Mouse (Mus musculus): ENCODE results near the gene Rpl38.

The Rpl38 gene

GRCm38 (mm10) chr11:114668301-114668710 is at the start of gene Rpl38:
Gene Rpl38 (plus strand): TSS chr11:114668524.
- peak; percentile 97 for DNase-seq

GRCm38 (mm10) chr11:114618697-114619417 is 49.5 kb upstream of the Rpl38 start:
- no peak for DNase-seq

DNA sequence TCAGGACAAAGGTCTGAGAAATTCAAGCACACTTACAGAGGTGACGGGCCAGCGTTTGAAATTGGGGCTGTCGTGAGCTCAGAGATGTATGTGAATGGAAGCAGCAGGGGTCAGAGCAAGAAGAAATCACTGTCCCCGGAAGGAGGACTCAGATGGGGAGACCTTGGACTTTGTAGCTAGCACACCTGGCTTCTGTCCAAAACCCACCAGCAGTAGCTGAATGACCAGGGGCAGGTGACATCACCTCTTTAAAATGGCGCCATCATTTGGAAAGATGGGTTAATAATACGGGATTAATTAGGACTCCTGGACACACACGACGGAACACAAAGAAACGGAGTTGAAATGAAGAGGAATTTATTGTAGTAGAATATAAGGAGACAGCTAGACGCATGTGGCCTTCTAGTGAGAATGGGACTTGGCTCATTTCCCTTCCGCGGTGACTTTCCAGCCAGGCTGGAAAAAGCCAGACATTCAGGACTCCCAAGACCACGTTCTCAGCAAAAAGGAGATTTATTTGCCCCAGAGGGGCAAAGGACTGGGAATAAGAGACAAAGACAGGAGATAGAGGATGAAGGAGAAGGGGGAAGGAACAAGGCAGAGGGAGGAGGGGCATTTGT is 42.1 kb upstream of the Rpl38 start:
- DNase-seq = no peak

DNA sequence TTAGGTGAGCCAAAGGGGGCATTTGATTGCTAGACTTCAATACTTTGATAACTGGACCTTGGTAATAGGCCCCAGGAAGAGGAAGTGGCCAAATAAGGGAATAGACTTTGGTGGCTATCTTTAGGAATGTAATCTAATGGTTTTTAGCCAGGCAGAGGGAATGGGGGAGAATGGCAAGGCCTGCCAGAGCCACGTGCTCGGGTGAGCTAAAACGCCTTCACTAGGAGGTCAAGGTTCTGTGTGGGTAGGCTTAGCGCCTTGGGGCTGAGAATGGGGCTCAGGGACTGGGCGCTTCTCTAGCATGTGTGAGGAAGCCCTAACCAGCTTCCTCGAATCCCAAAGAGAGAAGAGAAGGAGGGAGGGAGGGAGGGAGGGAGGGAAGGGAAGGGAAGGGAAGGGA is 41.3 kb upstream of the Rpl38 start:
- no peak for DNase-seq

DNA sequence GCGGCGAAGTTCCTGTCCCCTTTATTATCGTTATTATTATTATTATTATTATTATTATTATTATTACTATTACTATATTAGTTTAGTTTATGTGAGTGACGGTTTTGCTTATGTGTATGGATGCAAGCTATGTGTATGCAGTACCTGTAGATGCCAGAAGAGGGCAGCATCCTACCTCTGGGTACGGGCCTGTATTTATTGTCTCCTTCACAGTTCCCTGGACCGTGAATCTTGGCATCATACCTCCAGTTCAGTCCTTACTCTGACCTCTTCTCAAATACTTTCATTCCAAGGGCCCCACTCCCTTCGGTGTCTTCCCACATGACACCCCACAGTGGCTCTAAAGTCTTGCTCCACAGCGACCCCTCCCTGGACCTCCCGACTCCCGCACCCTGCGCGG is 40.3 kb upstream of the Rpl38 start:
- DNase-seq = no peak

- DNase-seq = no peak
Measured at GRCm38 (mm10) chr11:114630044-114630443, 38.3 kb upstream of the Rpl38 start.

GRCm38 (mm10) chr11:114632266-114632665 is 36.1 kb upstream of the Rpl38 start:
- DNase-seq = no peak

- peak; percentile 92 for DNase-seq
Measured at GRCm38 (mm10) chr11:114636292-114636691, 32.0 kb upstream of the Rpl38 start.

DNA sequence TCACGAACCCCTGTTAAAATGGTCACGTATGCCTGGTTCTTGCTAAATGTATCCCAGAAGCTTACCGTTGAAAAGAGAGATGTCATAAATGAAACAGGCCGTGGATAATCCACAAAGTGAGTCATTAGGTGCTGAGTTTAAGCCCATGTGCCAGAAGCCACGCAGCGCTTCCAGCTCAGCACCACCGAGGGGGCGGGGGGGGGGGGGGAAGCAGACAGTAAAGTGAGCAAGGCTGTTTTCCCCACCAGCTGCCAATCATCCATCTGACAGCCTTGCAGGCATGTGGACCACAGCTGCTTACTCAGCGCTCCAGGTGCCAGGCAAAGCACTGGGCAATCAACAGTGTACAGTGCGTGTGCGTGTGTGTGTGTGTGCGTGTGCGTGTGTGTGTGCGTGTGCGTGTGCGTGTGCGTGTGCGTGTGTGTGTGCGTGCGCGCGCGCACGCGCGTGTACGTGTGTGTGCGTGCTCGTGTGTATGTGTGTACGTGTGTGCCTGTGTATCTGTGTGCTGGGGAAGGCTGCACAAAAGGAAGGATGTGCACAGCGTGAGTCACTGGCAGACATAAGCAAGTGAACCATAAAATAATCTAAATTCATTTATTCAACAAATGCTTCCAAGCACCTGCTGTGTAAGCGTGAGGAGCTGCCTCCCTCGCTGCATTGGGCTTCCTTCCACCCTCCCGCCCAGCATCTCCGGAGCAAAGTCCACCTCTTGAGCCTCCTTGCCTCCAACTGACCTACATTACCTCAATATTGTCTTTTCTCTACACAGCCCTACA is 31.4 kb upstream of the Rpl38 start:
- DNase-seq = peak; percentile 44

- DNase-seq = no peak
Measured at GRCm38 (mm10) chr11:114638647-114639290, 29.6 kb upstream of the Rpl38 start.

GRCm38 (mm10) chr11:114639681-114640103 is 28.6 kb upstream of the Rpl38 start:
- no peak for DNase-seq

DNA sequence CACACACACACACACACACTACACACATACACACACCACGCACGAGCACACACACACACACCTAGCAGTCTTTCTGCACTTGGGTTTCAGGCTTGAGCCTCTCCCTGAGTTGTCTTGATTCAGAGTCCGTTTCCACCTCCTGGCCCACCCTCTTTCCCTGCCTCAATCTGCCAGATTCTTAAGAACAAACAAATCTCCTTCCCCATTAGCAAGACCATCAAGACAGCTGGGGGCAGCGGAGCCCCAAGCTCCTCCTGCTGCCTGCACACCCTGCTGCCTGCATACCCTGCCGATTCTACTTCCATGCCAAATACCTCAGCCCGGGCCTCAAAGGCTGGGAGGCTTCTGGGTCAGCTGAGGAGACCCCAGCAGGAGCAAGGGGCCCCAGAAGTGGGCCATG is 27.7 kb upstream of the Rpl38 start:
- DNase-seq = no peak

DNA sequence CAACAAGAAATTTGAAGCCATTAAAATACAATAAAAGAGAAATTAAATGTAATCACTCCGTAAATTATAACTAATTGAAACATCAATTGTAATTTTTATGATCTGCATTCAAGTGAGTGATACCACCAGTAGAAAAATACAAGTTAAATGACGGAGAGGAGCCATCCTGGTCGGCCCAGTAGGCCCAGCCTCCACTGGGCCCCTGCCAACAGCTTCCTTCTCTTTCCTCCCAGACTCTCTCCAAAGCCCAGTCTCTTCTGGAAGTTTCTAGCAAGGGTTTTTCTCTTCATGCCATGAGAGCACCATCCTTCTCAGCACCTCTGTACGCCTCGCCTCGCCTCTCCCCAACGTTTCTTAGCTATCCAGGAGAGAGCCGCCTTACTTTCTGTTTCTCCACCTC is 27.2 kb upstream of the Rpl38 start:
- no peak for DNase-seq

DNA sequence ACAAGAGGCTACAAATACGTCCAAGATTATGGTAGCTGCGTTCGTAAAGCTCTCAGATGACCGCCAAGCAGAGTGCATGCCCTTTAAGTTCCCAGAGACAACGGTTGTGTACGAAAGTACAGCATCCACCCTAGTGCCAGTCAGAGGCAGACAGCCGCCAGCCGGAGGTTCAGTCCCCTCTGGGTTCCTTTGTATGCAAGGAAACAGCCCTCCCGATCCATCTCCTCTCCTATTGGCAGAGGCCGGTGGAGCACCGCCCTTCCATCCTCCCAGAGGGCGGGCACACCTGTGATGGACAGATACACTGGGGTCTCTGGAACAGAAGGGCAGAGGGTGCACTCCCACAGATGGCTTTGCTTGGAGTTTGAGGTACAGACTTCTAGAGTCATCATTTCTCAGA is 26.1 kb upstream of the Rpl38 start:
- DNase-seq = no peak

GRCm38 (mm10) chr11:114642926-114643325 is 25.4 kb upstream of the Rpl38 start:
- DNase-seq = no peak

GRCm38 (mm10) chr11:114644122-114644521 is 24.2 kb upstream of the Rpl38 start:
- no peak for DNase-seq

- DNase-seq = no peak
Measured at GRCm38 (mm10) chr11:114649510-114649909, 18.8 kb upstream of the Rpl38 start.

GRCm38 (mm10) chr11:114652531-114652930 is 15.8 kb upstream of the Rpl38 start:
- no peak for DNase-seq

- no peak for DNase-seq
Measured at GRCm38 (mm10) chr11:114653664-114654063, 14.7 kb upstream of the Rpl38 start.

DNA sequence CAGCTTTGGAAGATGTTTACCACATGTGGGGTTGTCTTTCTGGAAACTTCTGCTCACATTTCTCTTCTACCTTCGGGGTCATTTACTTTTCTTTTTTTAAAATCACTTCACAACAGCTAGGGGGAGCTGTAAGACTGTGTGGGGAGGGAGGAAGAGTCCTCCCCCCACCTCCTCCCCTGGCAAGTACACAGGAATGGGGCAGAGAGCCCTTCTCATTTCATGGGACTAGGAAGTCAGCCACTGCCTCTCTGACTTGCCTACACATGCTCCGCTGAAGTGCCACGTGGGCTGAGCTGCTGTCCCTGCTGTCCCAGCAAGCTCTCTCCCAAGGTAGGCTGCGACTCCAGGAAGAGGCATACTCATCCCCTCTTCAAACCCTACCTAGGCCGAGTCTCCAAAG is 13.8 kb upstream of the Rpl38 start:
- no peak for DNase-seq

GRCm38 (mm10) chr11:114655350-114656008 is 12.8 kb upstream of the Rpl38 start:
- no peak for DNase-seq

DNA sequence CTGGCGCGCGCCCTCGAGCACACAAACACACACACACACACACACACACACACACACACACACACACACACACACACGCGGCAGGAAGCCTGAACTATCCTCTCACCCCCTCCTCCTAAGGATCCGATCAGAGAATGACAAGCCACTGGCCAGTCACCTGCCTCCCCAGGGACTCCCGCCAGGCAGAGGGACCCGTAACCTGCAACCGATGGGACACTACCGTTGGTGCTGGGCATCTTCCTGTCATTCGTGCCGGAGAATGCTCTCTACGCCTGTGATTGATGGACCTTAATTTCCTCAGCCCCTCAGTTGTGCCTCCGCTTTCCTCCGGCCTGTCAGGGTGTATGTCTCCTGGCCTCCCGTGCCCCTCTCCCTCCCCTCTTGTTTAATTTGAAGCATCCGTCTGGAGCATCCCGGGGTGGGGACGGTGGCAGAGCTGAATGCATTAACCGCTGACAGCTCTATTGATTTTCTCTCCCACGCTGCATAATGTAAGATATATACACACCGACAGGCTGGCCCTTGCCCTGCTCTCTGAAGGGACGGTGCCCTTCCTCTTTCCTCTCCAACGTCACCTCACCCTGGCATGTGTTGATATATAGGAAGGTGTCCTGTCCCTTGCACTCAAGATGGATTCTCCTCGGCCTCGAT is 11.2 kb upstream of the Rpl38 start:
- DNase-seq = no peak

Measured in cerebellum, adult 9-10 months (tissue).